In the genomic region with DNA sequence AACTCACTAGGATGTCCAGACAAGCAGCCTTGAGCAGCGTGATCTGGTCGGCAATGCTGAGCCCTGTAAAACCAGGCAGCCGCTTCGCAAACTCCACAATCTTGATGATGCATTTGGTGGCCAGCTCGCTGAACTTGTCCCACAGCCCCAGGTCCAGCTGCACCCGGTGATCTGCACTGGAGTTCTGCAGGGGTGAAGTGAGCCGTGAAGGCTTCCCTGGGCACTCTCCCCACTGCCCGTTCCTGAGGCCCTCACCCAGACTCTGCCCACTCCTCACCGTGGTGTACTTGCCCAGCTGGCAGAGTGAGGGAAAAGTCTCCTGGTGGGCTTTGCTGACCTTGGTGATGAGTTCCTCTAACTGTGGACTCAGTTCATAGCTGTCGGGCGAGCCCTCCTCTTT, we compare ENCODE assay signal across 21 mouse cellular contexts. TPM values are rescaled to one million over a fixed set of nuclear protein-coding genes. Genes with fewer than 3 reads are reported as not detected.
A peak's percentile ranks its signal among the peaks of the same experiment; 100 is the strongest.
DNase-seq lines count a peak whose midpoint lies in the region; ATAC-seq and TF ChIP-seq lines count a peak whose summit lies in the region.
"Had no signal": no experiment of that assay in that cellular context is flagged by ENCODE, and none has a peak within 500 bp of the region (broad histone marks: within the 10 kb centered on the region; RNA-seq: fewer than 3 reads in every experiment).

No protein-coding gene starts in this region.

- no peaks in the 10 kb centered on the region for H3K27me3 ChIP-seq in kidney, embryonic 16.5 days (ENCODE audit: insufficient read depth, low read length)
- H3K27me3 ChIP-seq in stomach, embryonic 16.5 days (ENCODE audit: control insufficient read depth, insufficient read depth, low read length): no peaks in the 10 kb centered on the region
- H3K27me3 ChIP-seq in stomach, postnatal 0 days (ENCODE audit: control insufficient read depth, insufficient read depth, low read length): no peaks in the 10 kb centered on the region
- H3K27me3 ChIP-seq in limb, embryonic 14.5 days (ENCODE audit: control insufficient read depth, insufficient read depth, low read length): no peaks in the 10 kb centered on the region
- H3K27me3 ChIP-seq: embryonic facial prominence, embryonic 12.5 days; stomach, embryonic 15.5 days had no signal

- H3K4me3 ChIP-seq in gastrocnemius, adult 2 months: peak overlapping the region; percentile 11; the same call in 1 of the 2 replicates
- no peak overlapping the region for H3K4me3 ChIP-seq in kidney, embryonic 16.5 days (ENCODE audit: low read length)
- H3K4me3 ChIP-seq in stomach, embryonic 16.5 days (replicated peaks; ENCODE audit: low read length): no peak overlapping the region
- no peak overlapping the region for H3K4me3 ChIP-seq in stomach, postnatal 0 days (ENCODE audit: low read depth, low read length)
- H3K4me3 ChIP-seq in limb, embryonic 14.5 days (replicated peaks; ENCODE audit: low read length): no peak overlapping the region
- H3K4me3 ChIP-seq: embryonic facial prominence, embryonic 12.5 days; heart, embryonic 13.5 days; stomach, embryonic 15.5 days had no signal

- H3K27ac ChIP-seq in gastrocnemius, adult 2 months: peak overlapping the region; percentile 99
- H3K27ac ChIP-seq in kidney, embryonic 16.5 days (ENCODE audit: low read length): peak overlapping the region; percentile 61
- H3K27ac ChIP-seq in stomach, embryonic 16.5 days (ENCODE audit: low read length): peak overlapping the region; percentile 9; the same call in 1 of the 2 replicates
- H3K27ac ChIP-seq in stomach, postnatal 0 days (replicated peaks): no peak overlapping the region
- peak overlapping the region; percentile 13; the same call in 1 of the 2 replicates for H3K27ac ChIP-seq in limb, embryonic 14.5 days (replicated peaks; ENCODE audit: low read depth, low read length)
- H3K27ac ChIP-seq: embryonic facial prominence, embryonic 12.5 days; heart, embryonic 13.5 days; liver, embryonic 14.5 days; stomach, embryonic 15.5 days had no signal

- intact Hi-C loops in gastrocnemius, adult 2 months (cut with DNase I): loop anchor here (1.0 to 5.0 kb wide), 3 partner anchors 39 to 137 kb away; partner anchors contain the start of gene Mfsd5

- DNase-seq in gastrocnemius, adult 2 months: no peak
- no peak for DNase-seq in gastrocnemius, adult 8-10 months (ENCODE audit: low spot score in 2 of 2)
- no peak for DNase-seq in kidney, adult 18-20 months
- DNase-seq in stomach, postnatal 0 days (ENCODE audit: low spot score): no peak
- no peak for DNase-seq in limb, embryonic 14.5 days (ENCODE audit: low spot score)
- DNase-seq in urinary bladder, postnatal 25 days (ENCODE audit: low spot score): no peak

- TF ChIP-seq EP300 in stomach, postnatal 0 days (optimal IDR thresholded peaks at IDR 0.05): no peak

- no peak for TF ChIP-seq POLR2A in limb, embryonic 14.5 days (IDR thresholded peaks at IDR 0.05; ENCODE audit: borderline replicate concordance, extremely low read depth, insufficient read depth, insufficient read length)

- H3K9ac ChIP-seq in kidney, embryonic 16.5 days (replicated peaks; ENCODE audit: low read length): no peak overlapping the region
- no peak overlapping the region for H3K9ac ChIP-seq in stomach, embryonic 16.5 days (ENCODE audit: low read length)
- no peak overlapping the region for H3K9ac ChIP-seq in stomach, postnatal 0 days (ENCODE audit: low read length)
- no peak overlapping the region for H3K9ac ChIP-seq in limb, embryonic 14.5 days (ENCODE audit: low read depth, low read length, severe bottlenecking)
- H3K9ac ChIP-seq: embryonic facial prominence, embryonic 12.5 days; heart, embryonic 13.5 days; liver, embryonic 14.5 days; stomach, embryonic 15.5 days had no signal

- peaks cover 48% of the 10 kb centered on the region for H3K4me1 ChIP-seq in kidney, embryonic 16.5 days (ENCODE audit: insufficient read depth, low read length)
- peaks cover 39% of the 10 kb centered on the region for H3K4me1 ChIP-seq in stomach, embryonic 16.5 days (ENCODE audit: control insufficient read depth, insufficient read depth, low read length)
- peaks cover 10% of the 10 kb centered on the region for H3K4me1 ChIP-seq in stomach, postnatal 0 days (replicated peaks; ENCODE audit: control insufficient read depth, insufficient read depth)
- peaks cover 28% of the 10 kb centered on the region for H3K4me1 ChIP-seq in limb, embryonic 14.5 days (ENCODE audit: control insufficient read depth, insufficient read depth, low read length)

- H3K9me3 ChIP-seq in kidney, embryonic 16.5 days (ENCODE audit: low read length): no peaks in the 10 kb centered on the region
- no peaks in the 10 kb centered on the region for H3K9me3 ChIP-seq in stomach, embryonic 16.5 days (replicated peaks; ENCODE audit: control insufficient read depth, low read length)
- H3K9me3 ChIP-seq in stomach, postnatal 0 days (ENCODE audit: control insufficient read depth, low read length): no peaks in the 10 kb centered on the region
- no peaks in the 10 kb centered on the region for H3K9me3 ChIP-seq in limb, embryonic 14.5 days (ENCODE audit: control insufficient read depth, low read length)
- H3K9me3 ChIP-seq: embryonic facial prominence, embryonic 12.5 days; heart, embryonic 13.5 days; stomach, embryonic 15.5 days had no signal

- no peak for ATAC-seq in kidney, embryonic 16.5 days (ENCODE audit: low FRiP score, low TSS enrichment)
- no peak for ATAC-seq in stomach, embryonic 16.5 days (ENCODE audit: insufficient read depth, low FRiP score)
- ATAC-seq in stomach, postnatal 0 days (ENCODE audit: low FRiP score, low TSS enrichment): no peak
- ATAC-seq in limb, embryonic 14.5 days (ENCODE audit: low FRiP score, low read depth): no peak

- WGBS in kidney, embryonic 16.5 days: 59% methylated on average over 11 of the region's 11 CpGs
- WGBS in stomach, embryonic 16.5 days: 73% methylated on average over 11 of the region's 11 CpGs
- 72% methylated on average over 11 of the region's 11 CpGs for WGBS in stomach, postnatal 0 days
- 73% methylated on average over 11 of the region's 11 CpGs for WGBS in limb, embryonic 14.5 days

- H3K4me2 ChIP-seq in kidney, embryonic 16.5 days (replicated peaks; ENCODE audit: low read depth, low read length): no peak overlapping the region
- no peak overlapping the region for H3K4me2 ChIP-seq in stomach, embryonic 16.5 days (ENCODE audit: low read depth, low read length)
- no peak overlapping the region for H3K4me2 ChIP-seq in stomach, postnatal 0 days (replicated peaks; ENCODE audit: low read depth)
- no peak overlapping the region for H3K4me2 ChIP-seq in limb, embryonic 14.5 days (replicated peaks; ENCODE audit: low read depth, low read length, severe bottlenecking)
- H3K4me2 ChIP-seq: embryonic facial prominence, embryonic 12.5 days; heart, embryonic 13.5 days; stomach, embryonic 15.5 days had no signal

- H3K36me3 ChIP-seq in kidney, embryonic 16.5 days (ENCODE audit: insufficient read depth, low read length): peaks cover 12% of the 10 kb centered on the region
- 0 out of 2 replicates have a peak, but pooled peaks cover 4% of the 10 kb centered on the region for H3K36me3 ChIP-seq in stomach, embryonic 16.5 days (ENCODE audit: control insufficient read depth, insufficient read depth, low read length)
- peaks cover 9% of the 10 kb centered on the region; the same call in 1 of the 2 replicates for H3K36me3 ChIP-seq in stomach, postnatal 0 days (ENCODE audit: control insufficient read depth, insufficient read depth, low read length)
- peaks cover 82% of the 10 kb centered on the region for H3K36me3 ChIP-seq in limb, embryonic 14.5 days (ENCODE audit: control insufficient read depth, insufficient read depth, low read length)

- TF ChIP-seq CTCF in gastrocnemius, adult 2 months (IDR thresholded peaks at IDR 0.05): no peak
- no peak for TF ChIP-seq CTCF in stomach, postnatal 0 days (IDR thresholded peaks at IDR 0.05; ENCODE audit: low read depth)

RNA-seq across cellular contexts. Expression of gene Itgb7, which starts 8.1 kb away (rescaled TPM):
- total RNA-seq in gastrocnemius, adult 2 months (2021): 1 to 10 TPM; 1.2 to 1.3 TPM
- 1 to 10 TPM in 2 of 4 experiments, under 1 TPM in 2; 0.34 to 1.8 (median 1.0) TPM for total RNA-seq in gastrocnemius, adult 8-10 months (2022)
- 1.4 and 1.9 TPM in 2 replicates for polyA plus RNA-seq in kidney, embryonic 16.5 days (2015; fragmentation: Nextera tagmentation; extraction: Ambion mirVana)
- polyA plus RNA-seq in stomach, embryonic 16.5 days (2015; fragmentation: Nextera tagmentation; extraction: Ambion mirVana): 5.6 and 6.3 TPM in 2 replicates
- 1.2 TPM in 2 replicates for polyA plus RNA-seq in stomach, postnatal 0 days (2015; fragmentation: Nextera tagmentation; extraction: Ambion mirVana)
- 2.7 and 3.0 TPM in 2 replicates for polyA plus RNA-seq in limb, embryonic 14.5 days (2012; rRNA removed)
- polyA plus RNA-seq in limb, embryonic 14.5 days (2014; fragmentation: Nextera tagmentation; extraction: Ambion mirVana): 4.2 and 6.5 TPM in 2 replicates

RNA-seq across cellular contexts. Expression of gene Rarg, which starts 17.5 kb away (rescaled TPM):
- 10 to 100 TPM in 1 of 2 experiments, 1 to 10 TPM in 1; 9.9 to 11.9 TPM for total RNA-seq in gastrocnemius, adult 2 months (2021)
- total RNA-seq in gastrocnemius, adult 8-10 months (2022): 1 to 10 TPM; 4.4 to 9.8 (median 8.4) TPM
- 31.9 and 35.4 TPM in 2 replicates for polyA plus RNA-seq in kidney, embryonic 16.5 days (2015; fragmentation: Nextera tagmentation; extraction: Ambion mirVana)
- polyA plus RNA-seq in stomach, embryonic 16.5 days (2015; fragmentation: Nextera tagmentation; extraction: Ambion mirVana): 41.2 and 48.6 TPM in 2 replicates
- 27.2 and 34.6 TPM in 2 replicates for polyA plus RNA-seq in stomach, postnatal 0 days (2015; fragmentation: Nextera tagmentation; extraction: Ambion mirVana)
- 135 and 175 TPM in 2 replicates for polyA plus RNA-seq in limb, embryonic 14.5 days (2012; rRNA removed)
- 115 and 140 TPM in 2 replicates for polyA plus RNA-seq in limb, embryonic 14.5 days (2014; fragmentation: Nextera tagmentation; extraction: Ambion mirVana)

RNA-seq across cellular contexts. Expression of gene Gm9918, which starts 30.5 kb away (rescaled TPM):
- total RNA-seq in gastrocnemius, adult 2 months (2021): not detected
- not detected for total RNA-seq in gastrocnemius, adult 8-10 months (2022)
- polyA plus RNA-seq in kidney, embryonic 16.5 days (2015; fragmentation: Nextera tagmentation; extraction: Ambion mirVana): 0.36 and 0.89 TPM in 2 replicates
- 0.16 and 0.28 TPM in 2 replicates for polyA plus RNA-seq in stomach, embryonic 16.5 days (2015; fragmentation: Nextera tagmentation; extraction: Ambion mirVana)
- polyA plus RNA-seq in stomach, postnatal 0 days (2015; fragmentation: Nextera tagmentation; extraction: Ambion mirVana): 0.10 and 0.12 TPM in 2 replicates
- polyA plus RNA-seq in limb, embryonic 14.5 days (2012; rRNA removed): 3.1 and 3.8 TPM in 2 replicates
- 0.93 and 1.0 TPM in 2 replicates for polyA plus RNA-seq in limb, embryonic 14.5 days (2014; fragmentation: Nextera tagmentation; extraction: Ambion mirVana)
- total RNA-seq: common myeloid progenitor, adult 5-6 weeks; gastrocnemius, postnatal 4 days; heart, postnatal 4 days; layer of hippocampus, postnatal 14 days; left cerebral cortex, postnatal 14 days; megakaryocyte-erythroid progenitor cell, adult 5-6 weeks; midbrain, postnatal 0 days; neutrophil, adult 5-6 weeks had no signal
- polyA plus RNA-seq: forebrain, embryonic 16.5 days; heart, embryonic 13.5 days; midbrain, postnatal 0 days had no signal

RNA-seq across cellular contexts. Expression of gene Csad, which starts 35.3 kb away (rescaled TPM):
- 1 to 10 TPM; 5.8 to 8.8 TPM for total RNA-seq in gastrocnemius, adult 2 months (2021)
- total RNA-seq in gastrocnemius, adult 8-10 months (2022): 1 to 10 TPM; 5.6 to 8.5 (median 7.6) TPM
- 131 and 153 TPM in 2 replicates for polyA plus RNA-seq in kidney, embryonic 16.5 days (2015; fragmentation: Nextera tagmentation; extraction: Ambion mirVana)
- 47.3 and 50.9 TPM in 2 replicates for polyA plus RNA-seq in stomach, embryonic 16.5 days (2015; fragmentation: Nextera tagmentation; extraction: Ambion mirVana)
- polyA plus RNA-seq in stomach, postnatal 0 days (2015; fragmentation: Nextera tagmentation; extraction: Ambion mirVana): 32.1 and 39.4 TPM in 2 replicates
- 112 and 130 TPM in 2 replicates for polyA plus RNA-seq in limb, embryonic 14.5 days (2012; rRNA removed)
- 66.1 and 75.3 TPM in 2 replicates for polyA plus RNA-seq in limb, embryonic 14.5 days (2014; fragmentation: Nextera tagmentation; extraction: Ambion mirVana)

RNA-seq across cellular contexts. Expression of gene Zfp740, which starts 36.8 kb away (rescaled TPM):
- total RNA-seq in gastrocnemius, adult 2 months (2021): 10 to 100 TPM; 26.8 to 29.6 TPM
- total RNA-seq in gastrocnemius, adult 8-10 months (2022): 10 to 100 TPM; 25.6 to 28.1 (median 26.8) TPM
- 82.1 and 88.7 TPM in 2 replicates for polyA plus RNA-seq in kidney, embryonic 16.5 days (2015; fragmentation: Nextera tagmentation; extraction: Ambion mirVana)
- 46.0 and 49.6 TPM in 2 replicates for polyA plus RNA-seq in stomach, embryonic 16.5 days (2015; fragmentation: Nextera tagmentation; extraction: Ambion mirVana)
- polyA plus RNA-seq in stomach, postnatal 0 days (2015; fragmentation: Nextera tagmentation; extraction: Ambion mirVana): 19.9 and 20.2 TPM in 2 replicates
- polyA plus RNA-seq in limb, embryonic 14.5 days (2012; rRNA removed): 89.4 and 96.0 TPM in 2 replicates
- 53.8 and 64.0 TPM in 2 replicates for polyA plus RNA-seq in limb, embryonic 14.5 days (2014; fragmentation: Nextera tagmentation; extraction: Ambion mirVana)
